Mouse (Mus musculus) kidney, adult 2 months (tissue): ENCODE measurements around the gene Ppef2.

Experiments
- CTCF ChIP-seq: fragments of 200-500 bp; conservative IDR thresholded peaks from 2 replicates; pipeline ENCODE4 v1.5.1; 2011; ENCODE audit warnings: low read depth, mild to moderate bottlenecking, control low read depth, low read length, moderate library complexity, mixed read lengths; ENCODE audit not compliant: insufficient read depth, insufficient read length
- POLR2A ChIP-seq: fragments of 200-500 bp; IDR thresholded peaks from one replicate; pipeline ENCODE4 v1.6.1; 2011; ENCODE audit warnings: low read depth, low read length, control low read depth

DNA sequence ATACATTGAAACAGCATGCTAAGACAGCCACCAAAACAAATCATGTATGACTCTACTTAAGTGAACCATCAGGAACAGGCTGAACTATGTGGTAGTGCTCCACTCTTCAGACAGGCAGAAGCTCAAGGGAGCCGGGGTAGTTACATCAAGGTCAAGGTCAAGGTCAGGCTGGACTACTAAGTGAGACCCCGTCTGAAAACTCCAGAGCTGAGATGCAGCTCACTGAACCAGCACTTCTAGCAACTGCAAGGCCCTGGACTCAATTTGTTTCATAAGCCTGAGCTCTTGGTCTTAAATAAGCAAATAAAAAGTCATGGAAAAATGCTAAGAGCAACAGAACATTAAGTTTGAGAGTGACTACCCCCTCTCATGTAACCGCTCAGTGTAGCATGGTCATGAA is 48.2 kb upstream of the Ppef2 start:
- TF ChIP-seq CTCF (no peak), POLR2A (no peak)
